Mouse (Mus musculus) embryonic facial prominence, embryonic 11.5 days (tissue): ENCODE data around the gene Serinc2. TPM values are rescaled to one million over a fixed set of nuclear protein-coding genes. Genes with fewer than 3 reads are reported as not detected.
"Not testable (repeated sequence)": the region's sequence is repeated elsewhere in the genome, so short reads cannot be mapped to it uniquely, and the experiment has no call there.

ENCODE experiments used
- ATAC-seq: fragments of 200-750 bp; cut with Nextera tagmentation; replicated peaks from 2 replicates; pipeline ENCODE4 v1.8.0; 2017; ENCODE audit warnings: low read depth; ENCODE audit not compliant: insufficient number of reproducible peaks, low FRiP score, low TSS enrichment
- DNase-seq: peaks from one replicate; pipeline ENCODE4 v3.0.0-alpha.2; 2015; ENCODE audit warnings: low spot score
- H3K27ac ChIP-seq: fragments of 300-500 bp; sonication (generic); replicated peaks from 2 replicates; pipeline ENCODE4 v1.5.1; 2014; ENCODE audit warnings: mild to moderate bottlenecking, low read depth, low read length, control low read depth
- H3K27me3 ChIP-seq: fragments of 300-500 bp; sonication (generic); 2 replicates; pipeline ENCODE4 v1.6.1; 2014; ENCODE audit warnings: mild to moderate bottlenecking, low read length, moderate library complexity, mixed read lengths; ENCODE audit not compliant: control insufficient read depth, insufficient read depth
- H3K36me3 ChIP-seq: fragments of 300-500 bp; sonication (generic); replicated peaks from 2 replicates; pipeline ENCODE4 v1.6.1; 2014; ENCODE audit warnings: low read depth, mild to moderate bottlenecking, low read length, moderate library complexity, mixed read lengths; ENCODE audit not compliant: control insufficient read depth, insufficient read depth
- H3K4me1 ChIP-seq: fragments of 300-500 bp; sonication (generic); 2 replicates; pipeline ENCODE4 v1.6.1; 2014; ENCODE audit warnings: low read length, mixed read lengths; ENCODE audit not compliant: control insufficient read depth, insufficient read depth
- H3K4me2 ChIP-seq: fragments of 300-500 bp; sonication (generic); 2 replicates; pipeline ENCODE4 v1.6.1; 2014; ENCODE audit warnings: low read depth, mild to moderate bottlenecking, control low read depth, low read length, moderate library complexity
- H3K4me3 ChIP-seq: fragments of 300-500 bp; sonication (generic); 2 replicates; pipeline ENCODE4 v1.5.1; 2014; ENCODE audit warnings: low read depth, low read length, control low read depth
- H3K9ac ChIP-seq: fragments of 300-500 bp; sonication (generic); replicated peaks from 2 replicates; pipeline ENCODE4 v1.6.1; 2014; ENCODE audit warnings: mild to moderate bottlenecking, control low read depth, low read length
- H3K9me3 ChIP-seq: fragments of 300-500 bp; sonication (generic); replicated peaks from 2 replicates; pipeline ENCODE4 v1.6.1; 2016; ENCODE audit warnings: mild to moderate bottlenecking, low read length, inconsistent platforms, mixed read lengths; ENCODE audit not compliant: control insufficient read depth
- WGBS: fragments of 180-500 bp; shearing (Covaris S2); extraction: QIAGEN DNeasy Blood & Tissue Kit; methylation state at CpG from one replicate; pipeline ENCODE4 v1.1.7; 2014; 5-methylcytosine and 5-hydroxymethylcytosine counted together
- polyA plus RNA-seq: library from polyadenylated mRNA; unstranded; fragments of >200 nt; fragmentation: Nextera tagmentation; extraction: Ambion mirVana; gene quantifications from 2 replicates; pipeline ENCODE4 v1.2.1, GENCODE M21; 2014

Serinc2 gene
- polyA plus RNA-seq, 1 experiment from 2014 or later: 82.7 TPM

DNA sequence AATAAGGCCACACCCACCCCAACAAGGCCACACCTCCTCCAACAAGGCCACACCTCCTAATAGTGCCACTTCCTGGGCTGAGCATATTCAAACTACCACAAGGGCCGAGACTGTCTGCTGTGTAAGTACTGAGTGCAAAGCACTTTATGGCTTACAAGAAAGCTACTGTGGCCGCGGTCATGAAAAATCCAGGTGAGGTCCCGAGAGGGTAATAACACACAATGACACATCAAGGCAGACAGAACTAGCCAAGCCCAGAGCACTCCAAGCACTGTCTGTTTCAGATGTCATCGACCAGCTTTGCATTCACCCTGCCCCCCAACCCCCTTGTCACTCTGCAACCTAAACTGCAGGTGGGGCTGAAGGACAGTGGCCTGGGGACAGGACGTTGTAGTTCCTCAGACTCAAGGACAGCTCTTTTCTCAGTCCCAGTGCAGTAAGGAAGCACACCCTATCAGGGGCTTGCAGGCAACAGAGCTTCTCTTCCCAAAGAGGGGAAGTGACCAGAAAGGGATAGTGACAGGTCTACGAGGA is 27.8 kb downstream of the Serinc2 start:
- DNase-seq (no peak), ATAC-seq (no peak)
- H3K36me3 ChIP-seq: no peaks in the 10 kb centered on the region
- no peak overlapping the region for H3K9ac ChIP-seq
- H3K9me3 ChIP-seq: no peaks in the 10 kb centered on the region
- 42% methylated on average over 7 of the region's 7 CpGs for WGBS
- H3K4me1 ChIP-seq: no peaks in the 10 kb centered on the region
- H3K4me2 ChIP-seq: peak overlapping the region; percentile 8; the same call in 1 of the 2 replicates
- H3K27me3 ChIP-seq: no peaks in the 10 kb centered on the region
- no peak overlapping the region for H3K4me3 ChIP-seq
- H3K27ac ChIP-seq: no peak overlapping the region

DNA sequence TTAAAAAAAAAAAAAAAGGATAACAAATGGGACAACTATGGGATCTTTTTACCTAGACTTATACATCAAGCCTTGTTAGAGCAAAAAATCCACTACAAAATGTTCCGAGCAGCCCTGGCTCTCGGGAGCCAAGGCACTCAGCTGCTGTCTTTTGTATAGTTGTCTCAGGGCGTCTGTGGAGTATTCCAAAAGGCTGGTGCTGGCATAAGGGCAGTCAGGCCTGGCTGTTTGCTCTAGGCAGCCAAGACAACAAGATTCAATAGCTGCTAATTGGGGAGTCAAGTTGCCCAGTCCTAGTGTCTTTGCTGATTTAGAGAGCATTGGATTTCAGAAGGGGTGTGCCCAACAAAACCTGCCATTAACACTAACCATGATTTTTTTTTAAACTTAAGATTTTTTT is 30.4 kb downstream of the Serinc2 start:
- Histone ChIP-seq H3K4me3 (no peak overlapping the region), H3K9me3 (no peaks in the 10 kb centered on the region), H3K4me1 (no peaks in the 10 kb centered on the region), H3K9ac (no peak overlapping the region), H3K27ac (no peak overlapping the region), H3K36me3 (no peaks in the 10 kb centered on the region), H3K4me2 (no peak overlapping the region), H3K27me3 (no peaks in the 10 kb centered on the region)
- WGBS: 57% methylated on average over 3 of the region's 3 CpGs
- no peak for ATAC-seq
- DNase-seq: no peak

DNA sequence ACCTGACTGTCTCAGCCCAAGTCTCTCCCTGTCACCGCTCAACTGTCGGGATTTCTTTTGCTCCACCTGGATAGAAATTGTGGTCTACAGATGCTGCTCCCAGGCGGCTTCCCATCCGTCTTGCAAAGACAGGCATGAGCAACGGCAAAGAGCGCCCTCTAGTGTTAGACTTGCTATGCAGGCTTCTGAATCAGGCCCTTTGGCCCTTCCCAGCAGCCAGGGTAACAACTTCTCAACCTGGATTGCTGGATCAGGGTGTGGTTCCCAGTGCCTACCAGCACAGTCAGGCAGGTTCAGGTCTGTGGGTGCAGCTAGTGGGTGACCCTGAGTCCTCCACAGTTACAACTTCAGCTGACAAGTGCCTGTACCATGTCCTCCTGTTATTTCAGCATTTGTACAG is 32.9 kb downstream of the Serinc2 start:
- Histone ChIP-seq H3K4me1 (no peaks in the 10 kb centered on the region), H3K4me3 (no peak overlapping the region), H3K9me3 (no peaks in the 10 kb centered on the region), H3K27ac (no peak overlapping the region), H3K9ac (no peak overlapping the region), H3K4me2 (no peak overlapping the region), H3K36me3 (no peaks in the 10 kb centered on the region), H3K27me3 (no peaks in the 10 kb centered on the region)
- WGBS: under 1% methylated on average over 6 of the region's 6 CpGs
- DNase-seq (peak; percentile 91), ATAC-seq (no peak)

GRCm38 (mm10) chr4:130244749-130245148 is 34.3 kb downstream of the Serinc2 start:
- H3K4me3 ChIP-seq: no peak overlapping the region
- H3K4me1 ChIP-seq: no peaks in the 10 kb centered on the region
- ATAC-seq: no peak
- no peaks in the 10 kb centered on the region for H3K9me3 ChIP-seq
- H3K36me3 ChIP-seq: no peaks in the 10 kb centered on the region
- H3K4me2 ChIP-seq: no peak overlapping the region
- no peak overlapping the region for H3K27ac ChIP-seq
- no peaks in the 10 kb centered on the region for H3K27me3 ChIP-seq
- 82% methylated on average over 8 of the region's 8 CpGs for WGBS
- H3K9ac ChIP-seq: no peak overlapping the region
- no peak for DNase-seq

GRCm38 (mm10) chr4:130243621-130244020 is 35.4 kb downstream of the Serinc2 start:
- not testable (repeated sequence) for H3K9ac ChIP-seq, H3K27ac ChIP-seq, H3K27me3 ChIP-seq, H3K9me3 ChIP-seq, ATAC-seq, H3K4me1 ChIP-seq, H3K4me2 ChIP-seq, H3K36me3 ChIP-seq, DNase-seq, H3K4me3 ChIP-seq
- 77% methylated on average over 1 of the region's 1 CpGs for WGBS

GRCm38 (mm10) chr4:130242956-130243355 is 36.0 kb downstream of the Serinc2 start:
- Histone ChIP-seq H3K4me2 (no peak overlapping the region), H3K9ac (no peak overlapping the region), H3K9me3 (no peaks in the 10 kb centered on the region), H3K4me1 (no peaks in the 10 kb centered on the region), H3K27me3 (no peaks in the 10 kb centered on the region), H3K27ac (no peak overlapping the region), H3K4me3 (no peak overlapping the region), H3K36me3 (no peaks in the 10 kb centered on the region)
- ATAC-seq: no peak
- DNase-seq: no peak
- 85% methylated on average over 5 of the region's 5 CpGs for WGBS

GRCm38 (mm10) chr4:130240695-130241094 is 38.3 kb downstream of the Serinc2 start:
- H3K4me3 ChIP-seq: no peak overlapping the region
- ATAC-seq: no peak
- WGBS: 32% methylated on average over 5 of the region's 5 CpGs
- no peaks in the 10 kb centered on the region for H3K36me3 ChIP-seq
- no peak for DNase-seq
- no peak overlapping the region for H3K4me2 ChIP-seq
- H3K27ac ChIP-seq: no peak overlapping the region
- H3K9me3 ChIP-seq: no peaks in the 10 kb centered on the region
- H3K27me3 ChIP-seq: no peaks in the 10 kb centered on the region
- H3K9ac ChIP-seq: no peak overlapping the region
- H3K4me1 ChIP-seq: no peaks in the 10 kb centered on the region

GRCm38 (mm10) chr4:130237607-130238006 is 41.4 kb downstream of the Serinc2 start:
- Histone ChIP-seq H3K9ac (no peak overlapping the region), H3K27ac (no peak overlapping the region), H3K36me3 (no peaks in the 10 kb centered on the region), H3K27me3 (no peaks in the 10 kb centered on the region), H3K4me1 (no peaks in the 10 kb centered on the region), H3K4me2 (no peak overlapping the region), H3K4me3 (no peak overlapping the region), H3K9me3 (no peaks in the 10 kb centered on the region)
- DNase-seq: no peak
- 80% methylated on average over 4 of the region's 4 CpGs for WGBS
- ATAC-seq: no peak
